Mouse (Mus musculus): ENCODE data around the gene Nudcd2. TPM values are rescaled to one million over a fixed set of nuclear protein-coding genes. Genes with fewer than 3 reads are reported as not detected.

The Nudcd2 gene
- polyA plus RNA-seq (2012; fragmentation: generic; extraction: Trizol) = 10 to 100 TPM in 1 of 2 experiments, 1 to 10 TPM in 1; 6.0 to 33.1 TPM

DNA sequence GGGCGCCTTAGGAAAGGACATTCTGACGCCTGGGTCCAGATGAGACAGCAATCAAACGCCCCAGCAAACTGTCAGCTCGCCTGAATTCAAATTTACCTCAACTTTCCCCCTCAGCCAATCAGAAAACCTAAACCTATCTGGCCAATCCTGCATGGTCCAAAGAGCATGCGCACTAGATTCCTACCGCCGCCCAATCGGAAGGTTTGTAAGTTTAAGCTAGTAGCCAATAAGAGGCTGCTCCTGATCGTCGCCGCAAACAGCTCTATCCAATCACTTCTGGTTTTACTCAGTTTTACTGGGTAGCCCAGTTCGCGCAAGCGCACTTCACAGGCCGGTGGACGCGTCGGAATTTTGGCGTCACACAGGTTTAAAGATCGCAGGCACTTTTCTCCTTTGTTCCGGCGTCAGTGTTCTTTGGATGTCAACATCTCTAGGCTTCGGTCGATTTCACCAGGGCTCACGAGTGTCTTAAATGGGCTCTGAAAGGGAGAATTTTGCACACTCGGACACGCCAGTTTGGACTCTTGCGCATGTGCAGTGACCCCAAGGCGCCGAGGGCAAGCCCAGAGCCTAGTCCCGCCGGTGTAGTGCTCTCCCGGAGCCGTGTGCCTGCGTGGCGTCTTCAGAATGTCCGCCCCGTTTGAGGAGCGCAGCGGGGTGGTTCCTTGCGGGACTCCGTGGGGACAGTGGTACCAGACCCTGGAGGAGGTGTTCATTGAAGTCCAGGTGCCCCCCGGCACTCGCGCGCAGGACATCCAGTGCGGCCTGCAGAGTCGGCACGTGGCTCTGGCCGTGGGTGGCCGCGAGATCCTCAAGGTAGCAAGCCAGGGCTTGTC is at the start of gene Nudcd2, which contains the start of gene Hmmr:
Nudcd2 (plus strand) TSS at position 329 of the 836 bp plus-strand sequence.
Hmmr (minus strand) TSS at position 84 of the 836 bp plus-strand sequence.

GRCm38 (mm10) chr11:40695103-40695502 is 38.4 kb upstream of the Nudcd2 start, which contains the start of gene Mat2b:
Gene Mat2b (minus strand): TSS chr11:40695203.

DNA sequence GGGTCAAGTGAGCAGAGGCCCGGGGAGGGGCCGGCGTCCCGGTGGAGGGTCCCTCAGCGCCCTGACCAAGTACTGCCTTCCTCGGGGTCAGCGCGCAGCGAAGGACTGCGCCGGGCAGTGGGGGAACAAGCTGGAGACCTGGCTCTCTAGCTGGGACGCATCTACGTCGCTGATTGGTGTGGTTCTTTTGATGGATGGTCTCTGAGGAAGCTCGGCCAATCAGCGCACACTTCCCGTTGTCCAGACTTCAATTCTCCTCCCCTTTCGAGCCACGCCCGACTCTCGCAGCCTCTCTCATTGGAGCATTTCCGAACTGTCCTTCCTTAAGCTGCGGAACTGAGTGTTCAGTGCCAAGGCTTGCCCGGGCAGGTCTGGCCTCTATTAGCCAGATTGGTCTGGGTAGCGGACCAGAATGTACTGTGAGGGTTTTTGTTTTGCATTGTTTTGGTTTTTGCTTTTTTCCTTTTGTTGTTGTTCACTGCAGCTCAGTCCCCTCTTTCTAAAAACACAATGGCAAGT is 21.7 kb downstream of the Nudcd2 start, which contains the start of gene Ccng1:
Ccng1 (minus strand) TSS at position 203 of the 519 bp plus-strand sequence.

Other genes with a start within 250 kb of the Nudcd2 start
- 10 to 100 TPM in 1 of 2 experiments, 1 to 10 TPM in 1; 5.5 to 37.2 TPM for gene Mat2b, start 38.5 kb upstream of the Nudcd2 start, polyA plus RNA-seq (2012; fragmentation: generic; extraction: Trizol)
- 10 to 100 TPM in 1 of 2 experiments, 1 to 10 TPM in 1; 1.3 to 14.5 TPM for gene Hmmr, start 245 bp upstream of the Nudcd2 start, polyA plus RNA-seq (2012; fragmentation: generic; extraction: Trizol)
- gene Ccng1, start 21.6 kb downstream of the Nudcd2 start, polyA plus RNA-seq (2012; fragmentation: generic; extraction: Trizol) = 10 to 100 TPM in 1 of 2 experiments, 1 to 10 TPM in 1; 7.0 to 37.5 TPM